Mouse (Mus musculus) CH12.LX (cell line): ENCODE data around the gene Heatr4. TPM values are rescaled to one million over a fixed set of nuclear protein-coding genes. Genes with fewer than 3 reads are reported as not detected.

Source experiments
- DNase-seq: peaks from one replicate; pipeline ENCODE4 v3.0.0-alpha.2; 2013; ENCODE audit errors: extremely low read depth
- H3K27ac ChIP-seq: 2 replicates; pipeline ENCODE4 v1.5.1; 2012; ENCODE audit warnings: low read depth, mild to moderate bottlenecking, control low read depth, moderate library complexity; ENCODE audit not compliant: insufficient read depth
- H3K27me3 ChIP-seq: replicated peaks from 2 replicates; pipeline ENCODE3; 2012; ENCODE audit warnings: inconsistent platforms
- H3K36me3 ChIP-seq, 2 experiments: replicated peaks in 1 of 2; 2 replicates each; pipeline versions ENCODE3 to v1.6.1; 2012; ENCODE audit warnings: inconsistent platforms in 1 of 2, low read length in 1 of 2, mild to moderate bottlenecking in 1 of 2, mixed read lengths in 1 of 2, moderate library complexity in 1 of 2; ENCODE audit not compliant: control insufficient read depth in 1 of 2, insufficient read depth in 1 of 2
- H3K4me1 ChIP-seq, 2 experiments: 2 replicates each; pipeline ENCODE4 v1.6.1; 2012; ENCODE audit warnings: inconsistent platforms in 1 of 2, moderate library complexity in 1 of 2; ENCODE audit not compliant: insufficient read depth in 2 of 2, control insufficient read depth in 1 of 2
- H3K4me2 ChIP-seq: 2 replicates; pipeline ENCODE4 v1.6.1; 2012; ENCODE audit warnings: low read depth, mild to moderate bottlenecking, control low read depth; ENCODE audit not compliant: poor library complexity, insufficient read depth, severe bottlenecking
- H3K4me3 ChIP-seq, 3 experiments: fragments of 150-350 bp in 1 of 3; sonication (generic) in 1 of 3; replicated peaks in 1 of 3; 2 replicates each; pipeline versions ENCODE3 to v1.5.1; 2011 to 2012; ENCODE audit warnings: low read depth in 2 of 3, low read length in 2 of 3, mild to moderate bottlenecking in 2 of 3, moderate library complexity in 2 of 3, control low read depth in 1 of 3, improper control_type of control experiment in 1 of 3, inconsistent platforms in 1 of 3, mixed read lengths in 1 of 3; ENCODE audit not compliant: poor library complexity in 1 of 3
- H3K79me2 ChIP-seq: replicated peaks from 2 replicates; pipeline ENCODE4 v1.6.1; 2012; ENCODE audit warnings: mild to moderate bottlenecking, moderate library complexity; ENCODE audit not compliant: control insufficient read depth, poor library complexity, insufficient read depth, severe bottlenecking; ENCODE audit errors: extremely low read depth
- H3K9ac ChIP-seq: 2 replicates; pipeline ENCODE4 v1.6.1; 2012; ENCODE audit warnings: low read depth, mild to moderate bottlenecking, control low read depth, moderate library complexity; ENCODE audit not compliant: insufficient read depth
- H3K9me3 ChIP-seq: replicated peaks from 2 replicates; pipeline ENCODE3; 2012; ENCODE audit warnings: low read length, inconsistent platforms, mixed read lengths
- BHLHE40 ChIP-seq: IDR thresholded peaks from 2 replicates; pipeline ENCODE4 v1.6.1; 2011; ENCODE audit warnings: mild to moderate bottlenecking, low read depth, low read length, improper control_type of control experiment
- CTCF ChIP-seq, 2 experiments: IDR thresholded peaks in 1 of 2; conservative IDR thresholded peaks in 1 of 2; 2 replicates each; pipeline ENCODE4 v1.5.1; 2011 to 2012; ENCODE audit warnings: low read depth in 2 of 2, low read length in 2 of 2, improper control_type of control experiment in 1 of 2, inconsistent platforms in 1 of 2, mild to moderate bottlenecking in 1 of 2, moderate library complexity in 1 of 2
- E2F4 ChIP-seq: IDR thresholded peaks from 2 replicates; pipeline ENCODE4 v1.6.1; 2011; ENCODE audit warnings: low read depth, low read length, improper control_type of control experiment; ENCODE audit not compliant: insufficient replicate concordance
- EP300 ChIP-seq: IDR thresholded peaks from 2 replicates; pipeline ENCODE4 v1.6.1; 2011; ENCODE audit warnings: low read length, improper control_type of control experiment
- ETS1 ChIP-seq: conservative IDR thresholded peaks from 2 replicates; pipeline ENCODE4 v1.6.1; 2012; ENCODE audit warnings: low read depth, mild to moderate bottlenecking, inconsistent platforms, low read length, improper control_type of control experiment, moderate library complexity
- HCFC1 ChIP-seq: IDR thresholded peaks from 2 replicates; pipeline ENCODE4 v1.6.1; 2012; ENCODE audit warnings: low read depth, mild to moderate bottlenecking, inconsistent platforms, low read length, improper control_type of control experiment
- IRF4 ChIP-seq: IDR thresholded peaks from 2 replicates; pipeline ENCODE4 v1.6.1; 2014; ENCODE audit warnings: low read depth, mild to moderate bottlenecking, inconsistent platforms, low read length, improper control_type of control experiment
- JUN ChIP-seq: IDR thresholded peaks from 2 replicates; pipeline ENCODE4 v1.6.1; 2011; ENCODE audit warnings: low read depth, mild to moderate bottlenecking, low read length, improper control_type of control experiment, moderate library complexity; ENCODE audit not compliant: insufficient read depth
- KAT2A ChIP-seq: IDR thresholded peaks from 2 replicates; pipeline ENCODE4 v1.6.1; 2012; ENCODE audit warnings: low read length, improper control_type of control experiment, inconsistent platforms; ENCODE audit not compliant: insufficient replicate concordance
- MAFK ChIP-seq: IDR thresholded peaks from 2 replicates; pipeline ENCODE4 v1.6.1; 2011; ENCODE audit warnings: low read length, improper control_type of control experiment; ENCODE audit not compliant: insufficient replicate concordance
- MAX ChIP-seq: IDR thresholded peaks from 2 replicates; pipeline ENCODE4 v1.6.1; 2011; ENCODE audit warnings: low read length, improper control_type of control experiment
- MAZ ChIP-seq: IDR thresholded peaks from 2 replicates; pipeline ENCODE4 v1.6.1; 2012; ENCODE audit warnings: low read depth, mild to moderate bottlenecking, inconsistent platforms, low read length, improper control_type of control experiment, moderate library complexity
- MEF2A ChIP-seq: IDR thresholded peaks from 2 replicates; pipeline ENCODE4 v1.6.1; 2014; ENCODE audit warnings: low read depth, mild to moderate bottlenecking, inconsistent platforms, low read length, improper control_type of control experiment, borderline replicate concordance
- MXI1 ChIP-seq: IDR thresholded peaks from 2 replicates; pipeline ENCODE4 v1.6.1; 2011; ENCODE audit warnings: mild to moderate bottlenecking, low read depth, low read length, improper control_type of control experiment
- MYC ChIP-seq: IDR thresholded peaks from 2 replicates; pipeline ENCODE4 v1.6.1; 2011; ENCODE audit warnings: low read depth, mild to moderate bottlenecking, improper control_type of control experiment, low read length
- NELFE ChIP-seq: IDR thresholded peaks from 2 replicates; pipeline ENCODE4 v1.6.1; 2011; ENCODE audit warnings: low read depth, low read length, improper control_type of control experiment
- POLR2A ChIP-seq: IDR thresholded peaks from 2 replicates; pipeline ENCODE4 v1.6.1; 2011; ENCODE audit warnings: low read depth, mild to moderate bottlenecking, improper control_type of control experiment, low read length
- POLR2AphosphoS2 ChIP-seq: IDR thresholded peaks from 2 replicates; pipeline ENCODE4 v1.6.1; 2011; ENCODE audit warnings: low read depth, low read length, improper control_type of control experiment
- RAD21 ChIP-seq: IDR thresholded peaks from 2 replicates; pipeline ENCODE4 v1.6.1; 2011; ENCODE audit warnings: low read depth, mild to moderate bottlenecking, low read length, improper control_type of control experiment, moderate library complexity
- RCOR1 ChIP-seq: conservative IDR thresholded peaks from 2 replicates; pipeline ENCODE4 v1.6.1; 2012; ENCODE audit warnings: low read depth, mild to moderate bottlenecking, inconsistent platforms, low read length, improper control_type of control experiment
- SIN3A ChIP-seq: IDR thresholded peaks from 2 replicates; pipeline ENCODE4 v1.6.1; 2012; ENCODE audit warnings: low read length, improper control_type of control experiment, inconsistent platforms
- SMC3 ChIP-seq: IDR thresholded peaks from 2 replicates; pipeline ENCODE4 v1.6.1; 2011; ENCODE audit warnings: low read depth, low read length, improper control_type of control experiment
- TBP ChIP-seq: conservative IDR thresholded peaks from 2 replicates; pipeline ENCODE4 v1.6.1; 2011; ENCODE audit warnings: low read depth, low read length, improper control_type of control experiment
- UBTF ChIP-seq: IDR thresholded peaks from 2 replicates; pipeline ENCODE4 v1.6.1; 2012; ENCODE audit warnings: low read depth, mild to moderate bottlenecking, inconsistent platforms, low read length, improper control_type of control experiment, moderate library complexity
- ZC3H11A ChIP-seq: IDR thresholded peaks from 2 replicates; pipeline ENCODE4 v1.6.1; 2012; ENCODE audit warnings: low read depth, mild to moderate bottlenecking, inconsistent platforms, low read length, improper control_type of control experiment
- ZNF384 ChIP-seq: IDR thresholded peaks from 2 replicates; pipeline ENCODE4 v1.6.1; 2012; ENCODE audit warnings: low read depth, low read length, improper control_type of control experiment, inconsistent platforms
- dilution Hi-C: fragments of 300-500 bp; cut with MboI; formaldehyde crosslinking; loops from 2 replicates; pipeline ENCODE4 v1.14.3; 2020; ENCODE audit warnings: low sequenced_read_pairs; ENCODE audit not compliant: extremely low pct_unique_long_range_greater_than_20kb, extremely low pct_ligation_motif_present
- in situ Hi-C: fragments of 300-500 bp; cut with MboI; formaldehyde crosslinking; loops from 3 replicates; pipeline ENCODE4 v1.14.3; 2019; ENCODE audit warnings: low sequenced_read_pairs, low pct_ligation_motif_present, low pct_unique_long_range_greater_than_20kb, mixed read lengths
- polyA plus RNA-seq: library from polyadenylated mRNA; unstranded; fragments of >175 nt; gene quantifications from 2 replicates; pipeline ENCODE4 v1.2.1, GENCODE M21; 2012; ENCODE audit warnings: low read depth; ENCODE audit not compliant: insufficient read length
- total RNA-seq, 2 experiments: library from RNA; depleted of rRNA; stranded (reverse); fragments of 300-350 nt in 1 of 2; fragments of >200 nt in 1 of 2; gene quantifications; 2 replicates each; pipeline ENCODE4 v1.2.3; 2012 to 2014

The Heatr4 gene
- total and polyA plus RNA-seq, 3 experiments = not detected

GRCm38 (mm10) chr12:84008729-84009128 is 24.1 kb upstream of the Heatr4 start:
- Histone ChIP-seq H3K4me3 (no peak overlapping the region), H3K36me3 (no peaks in the 10 kb centered on the region), H3K27me3 (no peaks in the 10 kb centered on the region), H3K27ac (no peak overlapping the region), H3K9ac (no peak overlapping the region), H3K4me2 (no peak overlapping the region), H3K4me1 (peaks cover 3 to 5% of the 10 kb centered on the region in 2 experiments; a peak in 3 of 4 replicates), H3K9me3 (no peaks in the 10 kb centered on the region), H3K79me2 (no peaks in the 10 kb centered on the region)
- TF ChIP-seq MAFK (no peak), POLR2AphosphoS2 (no peak)
- DNase-seq = no peak
- dilution Hi-C loops = no loop called here
- in situ Hi-C loops = no loop called here

GRCm38 (mm10) chr12:84008251-84008650 is 23.6 kb upstream of the Heatr4 start:
- Histone ChIP-seq H3K9me3 (no peaks in the 10 kb centered on the region), H3K79me2 (no peaks in the 10 kb centered on the region), H3K27ac (no peak overlapping the region), H3K9ac (no peak overlapping the region), H3K4me1 (peaks cover 3 to 8% of the 10 kb centered on the region in 2 experiments; a peak in 3 of 4 replicates), H3K4me2 (no peak overlapping the region), H3K27me3 (no peaks in the 10 kb centered on the region), H3K36me3 (no peaks in the 10 kb centered on the region), H3K4me3 (no peak overlapping the region)
- dilution Hi-C loops (no loop called here), in situ Hi-C loops (no loop called here)
- no peak for DNase-seq
- TF ChIP-seq CTCF (conservative IDR thresholded peaks at IDR 0.05 in 1 of 2, IDR thresholded peaks at IDR 0.05 in 1 of 2; ENCODE audit: low read depth in 2 of 2, low read length in 2 of 2) (no peak), POLR2A (no peak), RAD21 (no peak), MXI1 (no peak), IRF4 (no peak), UBTF (no peak), MEF2A (no peak), ZC3H11A (no peak), KAT2A (no peak), E2F4 (no peak), EP300 (no peak), TBP (no peak)

- no peaks in the 10 kb centered on the region for H3K36me3 ChIP-seq
- no peaks in the 10 kb centered on the region for H3K79me2 ChIP-seq
- no peak overlapping the region for H3K9ac ChIP-seq
- no peak overlapping the region for H3K4me3 ChIP-seq
- H3K27me3 ChIP-seq = no peaks in the 10 kb centered on the region
- peaks cover 0 to 8% of the 10 kb centered on the region in 2 experiments; a peak in 2 of 4 replicates for H3K4me1 ChIP-seq
- H3K27ac ChIP-seq = no peak overlapping the region
- dilution Hi-C loops = no loop called here
- peak; percentile 27 for DNase-seq
- no peak overlapping the region for H3K4me2 ChIP-seq
- H3K9me3 ChIP-seq = peaks cover 9% of the 10 kb centered on the region
- in situ Hi-C loops = no loop called here
- TF ChIP-seq NELFE = no peak
- peak; percentile 66 for TF ChIP-seq BHLHE40
- TF ChIP-seq IRF4 = 0 out of 2 replicates have a peak, but pooled peaks have one; percentile 70
- no peak for TF ChIP-seq E2F4
- no peak for TF ChIP-seq MAX
- no peak for TF ChIP-seq ZNF384
- TF ChIP-seq HCFC1 = no peak
- TF ChIP-seq POLR2AphosphoS2 = no peak
- TF ChIP-seq POLR2A = no peak
- TF ChIP-seq JUN = no peak
- no peak for TF ChIP-seq MAZ
- TF ChIP-seq MYC = no peak
- peak; percentile 38; the same call in 1 of the 2 replicates for TF ChIP-seq ETS1
- TF ChIP-seq SMC3 = no peak
- TF ChIP-seq RCOR1 = no peak
- 0 out of 2 replicates have a peak, but pooled peaks have one; percentile 26 for TF ChIP-seq EP300
- no peak for TF ChIP-seq SIN3A
Measured at GRCm38 (mm10) chr12:84003866-84004265, 19.2 kb upstream of the Heatr4 start.
